Mouse (Mus musculus) cortical plate, adult 2 months (tissue): ENCODE results near the gene Mtx1.

ENCODE experiments used
- CTCF ChIP-seq: fragments of 200-500 bp; IDR thresholded peaks from 2 replicates; pipeline ENCODE4 v1.5.1; 2011; ENCODE audit warnings: mild to moderate bottlenecking, control low read depth, low read length; ENCODE audit not compliant: insufficient read depth; ENCODE audit errors: extremely low read depth
- POLR2A ChIP-seq: fragments of 200-500 bp; IDR thresholded peaks from 2 replicates; pipeline ENCODE4 v1.6.1; 2011; ENCODE audit warnings: mild to moderate bottlenecking, low read length, control low read depth; ENCODE audit not compliant: insufficient read depth; ENCODE audit errors: extremely low read depth

- no peak for TF ChIP-seq CTCF
- no peak for TF ChIP-seq POLR2A
Measured at GRCm38 (mm10) chr3:89210731-89211130, 16.2 kb downstream of the Mtx1 start.
